Mouse (Mus musculus) liver, postnatal 0 days (tissue): ENCODE measurements around the gene Wasl. TPM values are rescaled to one million over a fixed set of nuclear protein-coding genes. Genes with fewer than 3 reads are reported as not detected.
A peak's percentile ranks its signal among the peaks of the same experiment; 100 is the strongest.

ENCODE experiments used
- ATAC-seq: fragments of 200-750 bp; cut with Nextera tagmentation; 2 replicates; pipeline ENCODE4 v1.8.0; 2017; ENCODE audit warnings: mild to moderate bottlenecking, moderate library complexity
- DNase-seq: peaks from one replicate; pipeline ENCODE4 v3.0.0-alpha.2; 2016
- H3K27ac ChIP-seq: fragments of 300-500 bp; sonication (generic); 2 replicates; pipeline ENCODE4 v1.5.1; 2014; ENCODE audit warnings: antibody characterized with exemption, moderate library complexity, mild to moderate bottlenecking, low read depth
- H3K27me3 ChIP-seq: fragments of 300-500 bp; sonication (generic); 2 replicates; pipeline ENCODE4 v1.6.1; 2014; ENCODE audit warnings: low read length, control low read depth, mixed read lengths; ENCODE audit not compliant: insufficient read depth
- H3K36me3 ChIP-seq: fragments of 300-500 bp; sonication (generic); replicated peaks from 2 replicates; pipeline ENCODE4 v1.6.1; 2014; ENCODE audit warnings: mild to moderate bottlenecking, control low read depth, low read length, moderate library complexity, mixed read lengths; ENCODE audit not compliant: insufficient read depth
- H3K4me1 ChIP-seq: fragments of 300-500 bp; sonication (generic); 2 replicates; pipeline ENCODE4 v1.6.1; 2014; ENCODE audit warnings: antibody characterized with exemption, mild to moderate bottlenecking, control low read depth; ENCODE audit not compliant: insufficient read depth
- H3K4me2 ChIP-seq: fragments of 300-500 bp; sonication (generic); 2 replicates; pipeline ENCODE4 v1.6.1; 2014; ENCODE audit warnings: low read depth, mild to moderate bottlenecking, low read length, moderate library complexity, mixed read lengths
- H3K4me3 ChIP-seq: fragments of 300-500 bp; sonication (generic); 2 replicates; pipeline ENCODE4 v1.5.1; 2014; ENCODE audit warnings: low read depth, low read length
- H3K9ac ChIP-seq: fragments of 300-500 bp; sonication (generic); replicated peaks from 2 replicates; pipeline ENCODE4 v1.6.1; 2014; ENCODE audit warnings: mild to moderate bottlenecking, moderate library complexity
- H3K9me3 ChIP-seq: fragments of 300-500 bp; sonication (generic); 2 replicates; pipeline ENCODE4 v1.6.1; 2016; ENCODE audit warnings: mild to moderate bottlenecking, control low read depth, low read length, mixed read lengths
- CTCF ChIP-seq: sonication (generic); IDR thresholded peaks from 2 replicates; pipeline ENCODE4 v1.5.1; 2016; ENCODE audit warnings: antibody characterized with exemption, low read depth
- EP300 ChIP-seq: IDR thresholded peaks from 2 replicates; pipeline ENCODE4 v1.6.1; 2016; ENCODE audit warnings: antibody characterized with exemption, low read depth, mild to moderate bottlenecking
- WGBS: fragments of 180-500 bp; shearing (Covaris S2); extraction: QIAGEN DNeasy Blood & Tissue Kit; methylation state at CpG from one replicate; pipeline ENCODE4 v1.1.7; 2014; ENCODE audit not compliant: insufficient replicate concordance; 5-methylcytosine and 5-hydroxymethylcytosine counted together
- polyA plus RNA-seq: library from polyadenylated mRNA; unstranded; fragments of >200 nt; fragmentation: Nextera tagmentation; extraction: Ambion mirVana; gene quantifications from 2 replicates; pipeline ENCODE4 v1.2.1, GENCODE M21; 2015

Wasl gene
- polyA plus RNA-seq, 1 experiment from 2014 or later, result 44.2 TPM

DNA sequence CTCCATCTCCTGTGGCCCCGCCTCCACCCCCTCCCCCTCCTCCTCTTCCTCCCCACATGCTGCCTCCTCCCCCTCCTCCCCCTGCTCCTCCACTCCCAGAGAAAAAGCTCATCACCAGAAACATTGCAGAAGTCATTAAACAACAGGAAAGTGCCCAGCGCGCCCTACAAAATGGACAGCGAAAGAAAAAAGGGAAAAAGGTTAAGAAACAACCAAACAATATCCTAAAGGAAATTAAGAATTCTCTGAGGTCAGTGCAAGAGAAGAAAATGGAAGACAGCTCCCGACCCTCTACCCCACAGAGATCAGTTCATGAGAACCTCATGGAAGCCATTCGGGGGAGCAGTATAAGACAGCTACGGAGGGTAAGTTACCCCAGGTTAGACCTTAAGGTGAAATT, 60.5 kb downstream of the Wasl start:
- no peak for ATAC-seq
- no peaks in the 10 kb centered on the region for H3K9me3 ChIP-seq
- peaks cover 17% of the 10 kb centered on the region for H3K4me1 ChIP-seq
- H3K36me3 ChIP-seq, result no peaks in the 10 kb centered on the region
- H3K4me2 ChIP-seq, result no peak overlapping the region
- DNase-seq, result no peak
- TF ChIP-seq CTCF, result no peak
- no peak for TF ChIP-seq EP300
- no peak overlapping the region for H3K4me3 ChIP-seq
- H3K9ac ChIP-seq, result no peak overlapping the region
- WGBS, result 89% methylated on average over 7 of the region's 7 CpGs
- no peaks in the 10 kb centered on the region for H3K27me3 ChIP-seq
- H3K27ac ChIP-seq, result no peak overlapping the region

GRCm38 (mm10) chr6:24602993-24603392, 61.8 kb downstream of the Wasl start:
- DNase-seq (no peak), ATAC-seq (peak; percentile 40; the same call in 1 of the 2 replicates)
- no peak overlapping the region for H3K27ac ChIP-seq
- H3K4me2 ChIP-seq, result no peak overlapping the region
- no peak overlapping the region for H3K9ac ChIP-seq
- WGBS, result 61% methylated on average over 5 of the region's 5 CpGs
- TF ChIP-seq CTCF (no peak), EP300 (no peak)
- no peak overlapping the region for H3K4me3 ChIP-seq
- no peaks in the 10 kb centered on the region for H3K36me3 ChIP-seq
- H3K4me1 ChIP-seq, result peaks cover 17% of the 10 kb centered on the region
- H3K9me3 ChIP-seq, result no peaks in the 10 kb centered on the region
- no peaks in the 10 kb centered on the region for H3K27me3 ChIP-seq

GRCm38 (mm10) chr6:24602351-24602750, 62.5 kb downstream of the Wasl start:
- no peaks in the 10 kb centered on the region for H3K36me3 ChIP-seq
- H3K4me1 ChIP-seq, result peaks cover 17% of the 10 kb centered on the region
- no peak overlapping the region for H3K27ac ChIP-seq
- H3K9ac ChIP-seq, result no peak overlapping the region
- H3K4me3 ChIP-seq, result no peak overlapping the region
- no peaks in the 10 kb centered on the region for H3K27me3 ChIP-seq
- TF ChIP-seq EP300 (no peak), CTCF (no peak)
- no peaks in the 10 kb centered on the region for H3K9me3 ChIP-seq
- ATAC-seq (no peak), DNase-seq (no peak)
- no peak overlapping the region for H3K4me2 ChIP-seq
- 65% methylated on average over 3 of the region's 3 CpGs for WGBS

GRCm38 (mm10) chr6:24601668-24602067, 63.1 kb downstream of the Wasl start:
- Histone ChIP-seq H3K27me3 (no peaks in the 10 kb centered on the region), H3K4me3 (no peak overlapping the region), H3K4me1 (peaks cover 17% of the 10 kb centered on the region), H3K4me2 (no peak overlapping the region), H3K9ac (no peak overlapping the region), H3K9me3 (no peaks in the 10 kb centered on the region), H3K36me3 (no peaks in the 10 kb centered on the region), H3K27ac (no peak overlapping the region)
- DNase-seq, result no peak
- ATAC-seq, result no peak
- no peak for TF ChIP-seq EP300
- no peak for TF ChIP-seq CTCF
- WGBS, result 40% methylated on average over 1 of the region's 1 CpGs

- Histone ChIP-seq H3K9me3 (no peaks in the 10 kb centered on the region), H3K27me3 (no peaks in the 10 kb centered on the region), H3K4me1 (peaks cover 17% of the 10 kb centered on the region), H3K4me2 (no peak overlapping the region), H3K27ac (no peak overlapping the region), H3K4me3 (no peak overlapping the region), H3K36me3 (no peaks in the 10 kb centered on the region), H3K9ac (no peak overlapping the region)
- DNase-seq (no peak), ATAC-seq (no peak)
- 69% methylated on average over 4 of the region's 4 CpGs for WGBS
- TF ChIP-seq EP300 (no peak), CTCF (no peak)
Observed at GRCm38 (mm10) chr6:24600726-24601125, 64.1 kb downstream of the Wasl start.

DNA sequence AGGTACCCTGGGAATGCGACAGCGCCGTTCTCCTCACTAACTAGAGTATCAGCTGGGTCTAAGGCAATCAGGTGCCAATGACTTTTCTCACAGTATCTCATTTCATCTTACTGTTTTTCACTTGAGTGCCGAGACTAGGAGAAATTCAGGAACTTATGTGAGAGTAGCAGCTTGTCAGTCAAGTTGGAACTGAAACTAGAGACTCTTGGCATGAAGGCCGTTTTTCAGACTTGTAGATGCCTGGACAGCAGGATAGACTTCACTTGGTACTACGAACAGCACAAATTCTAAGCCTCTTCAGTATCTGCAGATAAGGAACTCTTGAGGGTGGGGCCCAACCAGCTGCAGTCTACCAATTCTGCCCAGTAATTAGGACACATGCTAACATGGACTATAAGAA, 64.7 kb downstream of the Wasl start:
- H3K9ac ChIP-seq, result no peak overlapping the region
- H3K9me3 ChIP-seq, result no peaks in the 10 kb centered on the region
- H3K4me2 ChIP-seq, result no peak overlapping the region
- no peaks in the 10 kb centered on the region for H3K27me3 ChIP-seq
- H3K27ac ChIP-seq, result no peak overlapping the region
- DNase-seq (no peak), ATAC-seq (no peak)
- no peaks in the 10 kb centered on the region for H3K36me3 ChIP-seq
- H3K4me3 ChIP-seq, result no peak overlapping the region
- peaks cover 17% of the 10 kb centered on the region for H3K4me1 ChIP-seq
- TF ChIP-seq CTCF, result no peak
- no peak for TF ChIP-seq EP300
- WGBS, result 76% methylated on average over 6 of the region's 6 CpGs

- no peak overlapping the region for H3K27ac ChIP-seq
- DNase-seq, result no peak
Observed at GRCm38 (mm10) chr6:24599639-24600038, 65.2 kb downstream of the Wasl start.

More at GRCm38 (mm10) chr6:24599639-24600038, 65.2 kb downstream of the Wasl start:
- no peak overlapping the region for H3K4me2 ChIP-seq
- ATAC-seq, result no peak
- peaks cover 17% of the 10 kb centered on the region for H3K4me1 ChIP-seq
- no peaks in the 10 kb centered on the region for H3K36me3 ChIP-seq
- H3K9ac ChIP-seq, result no peak overlapping the region
- no peaks in the 10 kb centered on the region for H3K9me3 ChIP-seq
- H3K4me3 ChIP-seq, result no peak overlapping the region
- 79% methylated on average over 5 of the region's 5 CpGs for WGBS
- TF ChIP-seq EP300 (no peak), CTCF (no peak)
- no peaks in the 10 kb centered on the region for H3K27me3 ChIP-seq
